Mouse (Mus musculus) colon, adult 2 months (tissue): Measurements from ENCODE around the gene Ccdc175. TPM values are rescaled to one million over a fixed set of nuclear protein-coding genes. Genes with fewer than 3 reads are reported as not detected.

Source experiments
- polyA plus RNA-seq: library from polyadenylated mRNA; depleted of rRNA; stranded (reverse); fragments of >200 nt; gene quantifications from 2 replicates; pipeline ENCODE4 v1.2.3, GENCODE M21; 2012; rRNA removed

The Ccdc175 gene
- polyA plus RNA-seq = not detected in 2 replicates

GRCm38 (mm10) chr12:72184929-72185328 lies at the start of gene Ccdc175:
Gene Ccdc175 (minus strand): TSS chr12:72185029.

GRCm38 (mm10) chr12:72085329-72086165 lies 99.3 kb downstream of the Ccdc175 start, which contains the start of the genes L3hypdh and Jkamp:
Gene L3hypdh (minus strand): TSS chr12:72085439.
Gene Jkamp (plus strand): TSS chr12:72085589.

GRCm38 (mm10) chr12:72070327-72071269 lies 114.2 kb downstream of the Ccdc175 start, which contains the start of gene Gpr135:
Gene Gpr135 (minus strand): TSS chr12:72071125.

Other genes starting within 250 kb of the Ccdc175 start
- gene Gpr135, start 113.9 kb downstream of the Ccdc175 start, polyA plus RNA-seq = 2.2 and 2.5 TPM in 2 replicates
- gene L3hypdh, start 99.6 kb downstream of the Ccdc175 start, polyA plus RNA-seq = 11.4 and 12.2 TPM in 2 replicates
- 35.7 and 43.7 TPM in 2 replicates for gene Jkamp, start 99.4 kb downstream of the Ccdc175 start, polyA plus RNA-seq
- 10.6 and 14.7 TPM in 2 replicates for gene Rtn1, start 224.0 kb upstream of the Ccdc175 start, polyA plus RNA-seq